Mouse (Mus musculus): ENCODE data around the gene Ndufaf3.
"Not testable (repeated sequence)": the region's sequence is repeated elsewhere in the genome, so short reads cannot be mapped to it uniquely, and the experiment has no call there.

Ndufaf3 gene

DNA sequence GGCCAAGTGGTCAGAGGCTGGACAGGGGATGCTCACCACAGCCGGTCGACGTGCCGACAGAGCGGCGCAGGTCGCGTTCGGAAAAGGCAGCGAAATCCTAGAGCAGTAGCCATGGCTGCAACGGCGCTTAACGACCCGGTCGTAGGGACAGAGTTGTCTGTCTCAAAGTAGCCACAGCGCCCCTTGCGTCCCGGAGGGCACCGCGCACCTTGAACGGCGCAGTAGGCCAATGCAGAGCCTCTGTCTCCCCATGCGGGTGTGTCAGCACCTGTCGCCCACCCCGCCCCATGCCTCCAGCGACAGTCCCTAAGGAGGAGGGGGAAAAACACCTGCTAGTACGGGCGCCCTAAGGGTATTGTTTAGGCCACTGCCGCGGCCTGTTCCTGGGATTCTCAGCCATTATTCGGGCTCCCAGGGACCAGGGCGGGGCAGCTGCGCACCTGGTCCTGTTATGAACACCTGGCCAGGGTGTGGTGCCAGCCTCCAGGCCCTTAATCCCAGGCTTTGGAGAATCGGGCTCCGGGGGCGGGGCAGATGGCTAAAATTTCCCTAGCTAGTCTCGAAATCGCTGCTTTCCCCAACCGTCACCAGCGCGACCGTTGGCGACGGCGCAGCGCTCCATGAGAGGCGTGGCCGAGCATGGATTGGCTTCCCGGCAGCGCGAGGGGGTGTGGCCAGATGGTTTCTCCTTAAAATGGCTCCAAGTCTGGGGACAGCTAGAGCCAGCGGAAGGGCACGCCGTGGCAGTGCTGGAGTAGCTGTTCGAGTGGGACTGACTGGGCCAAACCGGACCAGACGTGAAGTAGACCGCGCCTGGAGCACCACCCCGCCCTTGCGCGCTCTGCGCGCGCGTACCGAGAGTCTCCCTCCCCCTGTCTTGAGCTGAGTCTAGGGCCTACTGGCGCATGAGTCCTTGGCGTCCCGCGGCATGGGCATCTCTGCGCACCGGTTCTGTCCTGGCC is at the start of gene Ndufaf3:
Gene Ndufaf3, minus strand, starts transcription at position 620 of the 962 bp plus-strand sequence.
- DNase-seq (ENCODE audit: extremely low read depth, low read depth, low spot score), result peak; percentile 70

DNA sequence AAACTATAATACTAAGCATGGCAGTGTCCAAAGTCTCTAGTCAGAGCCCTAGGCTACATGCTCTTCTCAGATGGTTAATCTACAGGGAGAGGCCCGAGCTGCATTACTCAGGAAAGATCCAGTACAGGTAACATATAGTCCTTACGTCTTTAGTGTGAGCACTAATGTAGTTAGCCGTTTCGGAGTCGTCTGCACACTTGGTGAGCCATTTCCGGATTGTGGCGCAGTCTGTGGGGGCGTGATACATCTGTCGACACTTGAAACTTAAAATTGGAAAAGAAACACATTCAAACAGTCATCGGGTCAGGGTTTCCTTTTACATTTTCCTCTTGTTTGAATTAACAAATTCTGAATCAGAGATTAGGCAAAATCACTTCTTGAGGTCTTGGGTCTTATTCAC is 44.3 kb upstream of the Ndufaf3 start:
- no peak for DNase-seq (ENCODE audit: extremely low read depth, low read depth, low spot score)

DNA sequence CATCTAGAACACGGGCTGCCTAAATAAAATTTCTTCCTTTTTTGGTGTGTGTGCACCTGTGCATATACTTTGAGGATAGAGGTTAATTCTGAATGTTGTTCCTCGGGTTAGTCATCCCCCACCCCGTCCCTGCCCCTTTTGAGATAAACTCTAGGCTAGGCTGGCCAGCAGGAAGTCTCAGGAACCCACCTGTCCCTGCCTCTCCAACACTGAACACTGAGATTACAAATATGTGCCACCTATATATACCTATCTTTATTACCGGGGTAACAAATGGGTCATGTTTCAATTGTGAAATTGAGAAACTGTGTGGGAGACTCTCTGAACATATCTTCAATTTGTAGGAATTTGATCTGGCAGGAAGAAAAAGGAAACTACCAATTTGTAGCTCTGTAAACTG is 41.7 kb upstream of the Ndufaf3 start:
- DNase-seq (ENCODE audit: extremely low read depth, low read depth, low spot score), result no peak

DNA sequence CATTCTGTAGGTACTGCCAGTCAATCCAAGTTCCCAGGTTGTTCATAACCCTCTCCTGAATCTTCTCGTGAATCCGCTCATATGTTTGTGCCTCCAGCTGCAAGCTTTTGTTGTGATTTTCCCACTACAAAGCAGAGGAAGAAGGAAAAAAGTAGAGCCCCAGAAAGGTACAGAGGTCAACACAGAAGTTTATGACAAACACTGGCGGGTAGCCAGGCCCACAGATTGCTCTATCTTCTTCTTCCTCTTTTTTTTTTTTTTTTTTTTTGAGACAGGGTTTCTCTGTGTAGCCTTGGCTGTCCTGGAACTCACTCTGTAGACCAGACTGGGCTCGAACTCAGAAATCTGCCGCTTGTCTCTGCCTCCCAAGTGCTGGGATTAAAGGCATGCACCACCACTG is 40.7 kb upstream of the Ndufaf3 start:
- not testable (repeated sequence) for DNase-seq (ENCODE audit: extremely low read depth, low read depth, low spot score)

DNA sequence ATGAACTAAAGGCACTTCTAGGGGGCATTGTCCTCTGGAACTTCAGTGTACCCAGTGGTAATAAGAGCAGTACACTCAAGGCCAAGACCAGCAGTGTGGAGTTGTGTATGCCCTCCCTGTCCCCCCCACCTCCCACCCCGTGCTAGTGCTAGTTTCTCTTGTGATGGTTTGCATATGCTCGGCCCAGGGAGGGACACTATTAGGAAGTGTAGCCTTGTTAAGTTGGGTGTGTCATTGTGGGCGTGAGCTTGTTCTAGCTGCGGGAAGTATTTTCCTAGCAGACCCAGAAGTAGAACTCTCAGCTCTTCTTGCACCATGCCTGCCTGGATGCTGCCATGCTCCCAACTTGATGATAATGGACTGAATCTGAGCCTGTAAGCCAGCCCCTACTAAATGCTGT is 34.8 kb upstream of the Ndufaf3 start:
- no peak for DNase-seq (ENCODE audit: extremely low read depth, low read depth, low spot score)

DNA sequence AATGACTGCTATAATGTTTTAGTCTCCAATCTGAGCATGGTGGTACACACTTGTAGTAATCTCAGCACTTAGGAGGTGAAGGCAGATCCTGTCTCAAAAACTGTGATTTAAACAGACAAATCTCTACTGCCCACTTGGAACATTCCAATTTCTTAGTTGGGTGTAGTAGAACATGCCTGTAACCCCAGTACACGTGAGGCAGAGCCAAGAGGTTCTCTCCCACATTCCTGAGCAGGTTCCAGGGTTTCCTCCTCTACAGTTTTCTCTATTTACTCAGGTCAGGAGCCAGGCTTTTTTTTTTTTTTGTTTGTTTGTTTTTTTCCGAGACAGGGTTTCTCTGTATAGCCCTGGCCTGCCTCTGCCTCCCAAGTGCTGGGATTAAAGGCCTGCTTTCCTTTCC is 32.8 kb upstream of the Ndufaf3 start:
- no peak for DNase-seq (ENCODE audit: extremely low read depth, low read depth, low spot score)

DNA sequence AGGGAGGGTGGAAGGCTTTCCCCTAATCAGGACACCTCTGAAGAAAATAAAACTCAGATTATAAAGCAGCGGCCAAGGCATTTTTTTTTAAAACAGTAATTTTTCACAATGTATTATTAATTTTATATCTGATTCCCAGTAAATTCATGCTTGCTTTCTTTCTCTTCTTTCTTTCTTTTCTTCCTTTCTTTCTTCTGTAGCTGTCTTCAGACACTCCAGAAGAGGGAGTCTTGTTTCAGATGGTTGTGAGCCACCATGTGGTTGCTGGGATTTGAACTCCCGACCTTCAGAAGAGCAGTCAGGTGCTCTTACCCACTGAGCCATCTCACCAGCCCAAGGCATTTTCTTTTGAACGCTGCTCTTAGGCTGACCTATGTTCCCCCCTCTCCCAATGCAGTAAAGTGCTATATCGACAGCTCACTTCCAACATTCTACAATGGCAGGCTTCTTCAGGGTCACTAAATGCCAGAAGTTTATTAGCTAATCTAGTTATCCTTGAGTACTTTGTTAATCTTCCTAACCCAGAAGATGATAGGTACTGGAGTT is 31.9 kb upstream of the Ndufaf3 start:
- DNase-seq (ENCODE audit: extremely low read depth, low read depth, low spot score), result no peak

DNA sequence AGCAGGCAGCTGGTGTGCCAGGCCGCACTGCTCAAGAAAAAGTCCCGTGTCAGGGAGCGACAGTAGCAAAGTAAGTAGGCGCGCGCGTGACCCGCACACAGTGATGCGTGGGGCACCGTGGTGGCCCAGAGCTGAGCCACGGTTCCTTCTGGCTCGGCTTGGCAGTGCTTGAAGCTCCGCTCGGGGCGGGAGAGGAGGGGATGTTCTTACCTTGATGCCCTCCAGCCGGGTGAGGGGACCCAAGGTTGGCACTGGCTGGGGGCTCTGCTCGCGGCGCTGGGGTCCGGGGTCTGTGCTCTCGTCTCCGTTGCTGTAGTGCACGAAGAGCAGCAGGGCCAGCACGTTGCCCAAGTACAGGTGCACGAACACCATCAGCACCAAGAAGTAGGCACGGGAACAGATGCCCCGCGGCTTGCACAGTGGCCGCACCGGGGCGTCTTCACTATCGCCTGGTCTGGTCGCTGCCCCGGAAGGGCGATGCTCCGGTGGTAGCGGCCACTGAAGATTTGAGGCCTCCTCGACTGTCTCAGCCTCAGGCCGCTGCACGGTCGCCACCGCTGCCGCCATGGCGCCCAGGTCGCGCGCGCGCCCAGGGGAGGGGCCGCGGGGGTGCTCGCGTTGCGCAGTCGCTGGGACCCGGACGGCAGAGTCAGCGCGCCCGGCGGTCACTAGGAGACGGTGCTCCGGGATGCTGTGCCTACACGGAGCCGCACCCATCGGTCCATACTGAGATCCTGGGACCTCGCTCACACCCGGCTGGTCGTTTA is 29.9 kb upstream of the Ndufaf3 start, which contains the start of gene P4htm:
Gene P4htm, minus strand, starts transcription at position 670 of the 767 bp plus-strand sequence.
- DNase-seq (ENCODE audit: extremely low read depth, low read depth, low spot score), result no peak

DNA sequence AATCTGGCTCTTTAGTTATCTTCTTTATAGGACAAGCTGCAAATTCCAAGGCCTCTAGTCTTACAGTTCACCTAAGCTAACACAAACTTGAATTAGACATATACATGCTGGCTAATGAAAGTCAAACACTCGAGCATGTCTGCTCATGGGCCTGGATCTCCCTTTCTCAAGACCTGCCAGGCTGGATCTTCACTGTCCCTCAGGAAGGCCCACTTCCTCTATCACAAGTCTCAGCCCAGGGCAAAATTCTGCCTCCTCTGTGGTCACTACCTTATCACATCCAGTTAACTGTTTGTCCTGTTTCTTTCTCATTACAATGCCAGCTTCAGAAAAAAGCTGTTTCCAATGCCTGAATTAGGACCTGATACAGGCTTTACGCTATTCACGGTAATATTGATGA is 27.1 kb upstream of the Ndufaf3 start:
- DNase-seq (ENCODE audit: extremely low read depth, low read depth, low spot score), result no peak

DNA sequence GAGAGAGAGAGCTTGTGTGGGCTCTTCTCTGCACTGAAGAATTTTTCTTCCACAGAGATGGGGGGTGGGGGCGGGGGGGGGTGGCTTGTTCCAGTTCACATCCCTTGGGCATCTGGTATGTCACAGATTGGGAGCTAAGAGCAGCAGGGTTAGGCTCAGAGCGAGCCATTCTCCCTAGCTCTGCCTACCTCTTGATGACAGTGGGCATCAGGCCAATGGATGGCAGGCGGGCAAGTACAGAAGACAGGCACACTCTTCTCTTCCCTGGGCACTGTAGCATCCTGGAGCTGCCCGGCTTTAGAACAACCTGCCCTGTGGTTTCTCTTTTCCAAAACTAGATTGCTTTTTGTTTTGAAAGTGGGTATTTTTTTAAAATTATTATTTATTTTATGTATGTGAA is 24.2 kb upstream of the Ndufaf3 start:
- no peak for DNase-seq (ENCODE audit: extremely low read depth, low read depth, low spot score)

DNA sequence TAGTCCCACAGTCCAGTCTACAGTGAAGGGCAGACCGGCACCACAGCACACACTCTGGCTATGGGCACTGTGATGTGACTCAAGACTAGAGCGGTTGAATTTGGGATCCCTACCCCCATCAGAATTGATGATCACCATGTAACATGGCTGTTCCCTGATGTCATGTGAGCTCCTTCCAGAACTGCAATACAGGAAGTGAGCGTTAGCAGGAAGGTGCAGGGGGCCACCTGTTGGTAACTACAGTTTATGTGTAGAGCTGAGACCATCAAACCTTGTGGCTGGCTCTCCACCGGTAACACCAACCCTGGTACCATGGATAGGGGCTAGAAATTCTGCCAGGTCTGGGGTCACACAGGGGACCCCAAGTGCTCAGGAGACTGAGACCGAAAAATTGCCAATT is 22.0 kb upstream of the Ndufaf3 start:
- DNase-seq (ENCODE audit: extremely low read depth, low read depth, low spot score), result no peak

DNA sequence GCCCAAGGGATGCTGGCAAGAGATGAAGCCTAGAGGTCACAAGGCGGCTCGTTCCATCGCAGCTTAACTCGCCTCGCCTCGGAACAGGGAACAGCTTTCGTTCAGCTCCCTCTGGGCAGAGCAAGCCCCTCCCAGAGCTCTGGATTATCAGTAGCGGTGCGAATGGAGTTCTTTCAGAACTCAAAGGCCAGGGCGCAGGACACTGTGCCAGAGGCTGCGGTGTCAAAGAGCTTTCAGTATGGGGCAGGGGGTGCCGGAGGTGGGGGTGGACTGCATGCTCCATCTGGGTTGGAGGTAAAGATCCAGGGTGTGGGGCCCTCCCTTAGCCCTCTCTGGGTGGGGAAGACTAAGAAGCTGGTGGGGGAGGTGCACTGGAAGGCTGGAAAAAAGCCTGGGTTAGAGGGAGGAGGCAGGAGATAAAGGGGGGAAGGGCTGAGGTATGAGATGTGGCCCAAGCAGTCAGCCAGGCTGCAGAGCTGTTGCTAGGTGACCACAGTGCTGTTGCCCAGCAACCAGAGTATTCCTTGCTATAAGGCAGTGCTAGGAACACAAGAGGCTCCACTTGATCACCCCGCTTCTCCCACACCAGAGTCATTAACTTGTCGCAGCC is 20.4 kb upstream of the Ndufaf3 start:
- no peak for DNase-seq (ENCODE audit: extremely low read depth, low read depth, low spot score)

DNA sequence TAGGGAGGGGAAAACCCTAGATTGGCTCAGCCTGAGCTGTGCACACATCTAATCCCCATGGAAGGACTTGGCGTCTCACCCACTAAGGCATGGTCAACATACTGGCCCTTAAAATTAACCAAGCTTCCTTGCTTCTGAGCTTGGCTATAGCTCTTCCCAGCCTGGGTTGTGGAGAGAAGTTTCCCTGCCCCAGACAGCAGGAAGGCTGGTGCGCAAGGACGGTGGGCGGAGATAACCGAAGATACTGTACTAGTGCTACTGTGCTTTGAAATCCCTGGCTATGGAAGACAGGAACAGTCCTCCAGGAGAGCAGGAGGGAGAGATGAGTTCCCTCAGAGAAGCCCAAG is 12.1 kb upstream of the Ndufaf3 start:
- DNase-seq (ENCODE audit: extremely low read depth, low read depth, low spot score), result no peak

DNA sequence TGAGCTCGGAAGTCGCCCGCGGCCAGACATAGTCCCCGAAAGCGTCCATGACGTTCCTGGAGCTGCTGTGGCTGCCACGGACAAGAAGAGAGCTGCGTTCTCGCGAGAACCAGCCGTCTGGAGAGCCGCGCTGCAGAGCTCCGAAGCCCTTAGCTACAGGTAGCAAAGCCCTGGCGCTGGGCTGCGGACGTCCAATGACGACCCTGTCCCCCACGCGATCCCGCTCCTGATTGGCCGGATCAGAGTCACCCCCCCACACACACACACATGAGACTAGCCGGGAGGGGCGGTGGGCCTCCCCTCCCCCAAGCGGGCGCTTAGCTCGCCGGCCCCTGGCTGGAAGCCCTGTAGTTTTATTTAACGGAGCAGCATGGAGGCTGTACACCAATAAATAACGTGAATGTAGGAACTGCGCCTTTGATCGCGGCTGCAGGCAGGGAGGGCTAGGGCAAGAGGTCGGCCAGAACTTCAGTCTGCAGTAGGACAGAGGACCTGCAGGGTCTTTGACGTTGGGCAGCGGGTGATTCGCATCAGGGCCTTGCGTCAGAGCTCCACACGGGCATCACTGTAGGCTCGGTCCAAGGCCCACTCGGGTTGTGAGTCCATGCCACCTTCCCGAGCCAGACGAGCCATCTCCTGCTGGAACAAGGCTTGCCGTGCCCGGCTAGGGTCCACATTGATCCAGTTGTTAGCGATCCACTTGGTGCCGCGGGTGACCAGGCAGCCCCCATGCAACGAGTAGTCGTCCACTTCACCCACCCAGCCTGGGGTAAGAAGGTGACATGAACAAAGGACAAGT is 11.5 kb upstream of the Ndufaf3 start, which contains the start of gene Wdr6:
Gene Wdr6, minus strand, starts transcription at position 195 of the 799 bp plus-strand sequence.
- peak; percentile 34 for DNase-seq (ENCODE audit: extremely low read depth, low read depth, low spot score)

DNA sequence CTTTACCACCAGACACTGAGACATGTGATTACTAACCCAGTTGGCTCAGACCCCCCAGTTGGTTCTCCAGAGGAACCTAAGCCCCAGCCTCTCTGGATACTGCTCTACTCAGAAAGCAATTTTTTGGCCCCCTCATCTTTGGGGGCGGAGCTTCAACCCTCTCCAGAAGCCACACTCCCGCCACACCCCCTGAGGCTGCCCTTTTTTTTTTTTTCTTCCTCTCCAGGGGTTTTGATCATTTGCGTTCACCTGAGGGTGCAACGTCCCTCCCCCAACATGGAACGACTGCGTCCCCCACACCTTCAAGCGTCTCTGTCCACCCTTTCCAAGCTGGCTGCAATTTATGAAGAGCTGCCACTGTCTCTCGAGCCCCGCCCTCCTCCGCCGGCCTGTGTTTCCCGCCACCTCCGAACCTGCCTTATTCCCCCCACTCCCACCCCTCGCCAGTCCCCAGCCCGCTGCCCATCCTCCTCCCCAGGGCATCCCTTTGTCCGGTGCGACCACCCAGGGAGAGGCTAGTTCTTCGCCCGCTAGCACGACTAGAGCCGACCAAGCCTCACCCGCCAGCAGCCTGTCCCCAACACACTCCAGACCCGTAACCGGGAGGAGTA is 10.8 kb upstream of the Ndufaf3 start:
- no peak for DNase-seq (ENCODE audit: extremely low read depth, low read depth, low spot score)

DNA sequence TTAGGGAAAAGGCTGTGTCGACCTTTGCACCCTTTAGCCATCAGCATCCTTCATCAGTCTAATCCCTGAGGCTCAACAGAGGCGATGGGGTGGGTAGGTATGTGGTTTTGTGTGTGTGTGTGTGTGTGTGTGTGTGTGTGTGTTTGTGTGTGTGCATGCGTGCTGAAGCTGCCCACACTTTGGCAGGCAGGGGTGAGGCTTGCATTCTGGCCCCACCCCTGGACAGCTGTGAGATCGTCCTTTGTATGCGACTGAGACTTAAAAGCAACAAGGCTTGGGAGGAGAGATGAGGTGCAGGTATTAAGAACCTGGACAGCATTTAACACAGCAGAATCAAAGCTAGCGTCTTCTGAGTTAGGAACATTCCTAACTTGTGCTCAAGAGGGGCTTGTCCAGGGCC is 9.8 kb upstream of the Ndufaf3 start:
- DNase-seq (ENCODE audit: extremely low read depth, low read depth, low spot score), result no peak

DNA sequence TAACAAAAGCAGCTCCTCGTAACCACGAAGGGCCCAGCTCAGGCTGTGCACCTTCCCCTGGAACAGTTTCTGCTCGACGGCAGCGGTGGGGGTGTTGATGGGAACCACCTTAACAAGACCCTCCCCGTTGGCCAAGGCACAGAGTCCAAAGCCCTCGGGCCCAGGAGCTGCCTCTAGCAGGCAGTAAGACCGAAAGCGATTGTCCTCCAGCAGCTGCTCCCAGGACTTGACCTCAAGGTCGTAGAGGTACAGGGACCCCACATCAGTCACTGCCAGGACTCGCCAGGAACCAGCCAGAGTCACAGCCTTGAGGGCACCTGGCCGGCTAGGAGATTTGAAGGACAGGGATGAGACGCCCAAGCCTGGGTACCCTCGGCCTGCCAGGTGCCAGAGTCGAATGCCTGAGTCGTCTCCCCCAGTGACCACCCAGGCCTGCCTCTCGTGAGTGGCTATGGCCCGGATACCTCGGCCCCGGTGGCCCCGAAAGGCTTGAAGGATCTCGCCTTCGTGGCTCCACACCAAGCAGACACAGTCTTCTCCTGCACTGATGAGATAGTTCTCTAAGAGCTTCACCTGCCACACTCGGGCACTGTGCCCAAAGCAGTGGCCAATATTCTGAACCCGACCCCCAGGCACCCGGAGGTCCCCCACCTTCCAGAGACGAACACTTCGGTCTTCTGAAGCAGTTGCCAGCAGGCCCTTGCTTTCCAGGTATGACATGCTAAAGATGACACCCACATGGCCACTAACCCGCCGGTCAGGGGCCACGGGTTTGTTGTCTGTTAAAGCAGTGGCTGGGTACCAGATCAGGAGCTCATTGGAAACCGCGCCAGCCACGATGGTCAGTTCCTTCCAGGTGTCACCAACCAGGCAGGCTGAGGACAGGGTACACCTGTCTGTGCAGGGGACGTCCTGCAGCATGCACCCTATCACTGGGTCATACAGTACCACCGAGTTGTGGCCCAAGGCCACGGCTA is 8.4 kb upstream of the Ndufaf3 start:
- DNase-seq (ENCODE audit: extremely low read depth, low read depth, low spot score), result no peak

DNA sequence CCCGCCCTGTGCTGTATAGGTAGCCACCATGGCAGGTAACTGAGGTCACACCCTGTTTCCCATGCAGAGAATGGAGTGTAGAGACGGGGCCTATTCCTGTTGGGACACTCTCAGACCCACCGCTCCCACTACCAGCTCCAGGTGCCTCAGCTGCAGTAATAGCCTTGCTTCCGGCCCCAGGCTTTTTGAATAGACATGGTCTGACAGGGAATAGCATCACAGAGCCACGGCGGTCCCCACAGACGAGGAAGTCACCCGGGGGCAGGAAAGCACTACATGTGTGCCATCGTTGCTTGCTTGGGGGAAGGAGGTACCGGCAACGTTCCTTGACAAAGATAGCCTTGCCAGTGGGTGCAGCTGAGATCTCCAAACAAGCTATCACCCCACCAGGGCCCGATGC is 7.7 kb upstream of the Ndufaf3 start:
- no peak for DNase-seq (ENCODE audit: extremely low read depth, low read depth, low spot score)

Data from fat pad, adult 2 months (tissue).